Mouse (Mus musculus): ENCODE data around the gene Srrm1. TPM values are rescaled to one million over a fixed set of nuclear protein-coding genes. Genes with fewer than 3 reads are reported as not detected.

Srrm1 gene
- polyA plus RNA-seq, 1 experiment, result 129 TPM

DNA sequence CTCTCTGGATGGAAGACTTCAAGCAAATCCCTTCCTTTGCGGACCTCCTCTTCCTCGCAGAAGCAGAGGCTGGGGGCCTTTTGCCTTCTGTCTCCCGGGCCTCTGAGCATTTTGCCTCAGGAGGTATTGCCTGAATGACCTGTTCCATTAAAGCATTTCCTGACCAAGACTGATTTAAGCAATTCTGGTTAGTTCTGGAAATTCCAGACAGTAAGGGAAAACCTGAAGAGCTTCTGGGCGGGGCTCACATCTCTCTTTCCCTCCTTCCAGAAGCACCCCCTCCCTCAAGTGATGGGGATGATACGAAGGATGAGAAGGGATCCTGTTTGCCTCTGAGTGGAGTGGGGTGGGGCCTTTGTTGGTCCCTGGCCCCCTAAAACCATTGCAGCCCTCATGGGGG, 43.4 kb downstream of the Srrm1 start:
- H3K4me1 ChIP-seq (ENCODE audit: control insufficient read depth, insufficient read depth, low read length), result peaks cover 36% of the 10 kb centered on the region
- no peak overlapping the region for H3K27ac ChIP-seq (ENCODE audit: insufficient read depth, low read depth, low read length)
- no peak for TF ChIP-seq CTCF (IDR thresholded peaks at IDR 0.05; ENCODE audit: low read depth, low read length)
- H3K4me3 ChIP-seq (ENCODE audit: insufficient read depth, low read length), result no peak overlapping the region

DNA sequence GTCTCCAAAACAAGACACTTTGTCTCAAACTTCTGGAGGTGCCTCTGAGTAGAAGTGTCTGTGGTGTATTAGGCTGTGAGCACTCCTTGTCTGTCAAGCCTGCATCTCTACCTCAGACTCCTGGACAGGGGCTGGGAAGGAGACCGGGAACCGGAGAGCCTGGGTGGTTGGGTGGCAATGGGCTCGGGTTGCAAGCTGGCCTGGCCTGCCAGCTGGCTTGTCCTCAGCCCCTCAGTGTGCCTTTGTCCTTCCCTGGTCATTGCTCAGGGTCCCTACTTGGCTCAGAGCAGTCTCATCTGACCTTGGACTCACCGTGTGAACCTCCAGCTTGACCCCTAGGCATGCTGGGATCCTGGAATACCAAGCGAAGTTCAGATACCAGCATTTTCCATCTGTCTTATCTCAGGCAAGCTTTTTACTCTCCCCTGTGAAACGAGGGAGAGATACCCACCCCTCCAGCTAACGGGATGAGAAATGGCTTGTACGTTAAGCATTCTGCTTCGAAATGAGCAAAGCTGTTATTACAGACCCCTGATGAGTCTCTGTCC, 43.9 kb downstream of the Srrm1 start:
- TF ChIP-seq POLR2A (IDR thresholded peaks at IDR 0.05; ENCODE audit: borderline replicate concordance, low read depth, low read length), result no peak
- no peak for TF ChIP-seq CTCF (IDR thresholded peaks at IDR 0.05; ENCODE audit: low read depth, low read length)
- H3K27ac ChIP-seq (ENCODE audit: insufficient read depth, low read depth, low read length), result no peak overlapping the region
- H3K4me3 ChIP-seq (ENCODE audit: insufficient read depth, low read length), result no peak overlapping the region
- peaks cover 30% of the 10 kb centered on the region for H3K4me1 ChIP-seq (ENCODE audit: control insufficient read depth, insufficient read depth, low read length)

DNA sequence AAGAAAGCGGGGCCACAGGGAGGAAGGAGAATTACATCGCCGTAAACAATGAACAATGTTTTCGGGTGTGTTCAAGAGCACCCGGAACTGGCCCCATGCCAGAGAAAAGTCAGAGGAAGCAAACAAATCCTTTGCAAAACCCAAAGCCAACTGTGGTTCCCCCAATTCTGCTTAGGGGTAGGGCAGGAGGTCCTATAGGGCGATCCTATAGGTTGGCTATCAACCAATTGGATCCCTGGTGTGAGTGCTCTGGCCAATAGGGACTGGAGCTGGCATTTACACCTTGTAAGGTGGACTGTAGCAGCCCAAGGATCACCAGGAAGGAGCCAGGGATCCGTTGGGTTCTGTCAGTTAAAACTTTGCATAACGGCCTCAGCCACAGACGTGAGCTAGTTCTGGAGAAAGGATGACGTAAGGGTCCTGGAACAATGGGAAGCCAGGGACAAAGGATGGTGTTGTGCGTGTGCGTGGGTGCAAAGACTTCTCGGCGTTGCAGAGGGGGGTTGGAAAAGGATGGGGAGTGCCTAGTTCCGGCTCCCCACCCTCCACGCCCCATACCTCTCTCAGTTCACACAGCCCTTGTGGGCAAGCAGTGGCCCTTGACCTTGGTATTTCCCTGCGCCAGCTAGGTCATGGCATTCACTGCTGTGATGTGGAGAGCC, 46.0 kb downstream of the Srrm1 start:
- TF ChIP-seq CTCF (IDR thresholded peaks at IDR 0.05; ENCODE audit: low read depth, low read length) (no peak), POLR2A (IDR thresholded peaks at IDR 0.05; ENCODE audit: borderline replicate concordance, low read depth, low read length) (no peak)
- H3K27ac ChIP-seq (ENCODE audit: insufficient read depth, low read depth, low read length), result no peak overlapping the region

DNA sequence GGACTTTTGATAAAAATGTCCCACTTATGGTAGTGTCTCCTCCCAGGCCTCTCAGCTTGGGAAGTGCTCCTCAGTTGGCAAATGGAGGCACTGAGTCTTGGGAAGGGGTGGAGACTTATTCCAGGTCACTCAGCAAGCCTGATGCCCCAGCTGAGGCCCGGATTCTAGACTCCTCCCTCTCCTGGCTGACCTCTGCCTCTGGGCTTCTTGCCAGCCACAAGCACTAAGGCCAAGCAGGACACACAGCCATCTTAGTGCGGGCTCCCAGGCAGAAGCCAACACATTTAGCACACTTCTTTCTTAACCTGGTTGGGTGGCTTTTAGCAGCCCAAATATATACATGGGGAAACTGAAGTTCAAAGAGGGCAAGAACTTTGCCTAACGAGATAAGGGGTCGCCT, 46.6 kb downstream of the Srrm1 start:
- Histone ChIP-seq H3K4me3 (ENCODE audit: insufficient read depth, low read length) (no peak overlapping the region), H3K4me1 (ENCODE audit: control insufficient read depth, insufficient read depth, low read length) (peaks cover 15% of the 10 kb centered on the region), H3K27ac (ENCODE audit: insufficient read depth, low read depth, low read length) (no peak overlapping the region)
- TF ChIP-seq CTCF (IDR thresholded peaks at IDR 0.05; ENCODE audit: low read depth, low read length) (no peak), POLR2A (IDR thresholded peaks at IDR 0.05; ENCODE audit: borderline replicate concordance, low read depth, low read length) (no peak)

More for the DNA sequence above, 46.0 kb downstream of the Srrm1 start:
- Histone ChIP-seq H3K4me1 (ENCODE audit: control insufficient read depth, insufficient read depth, low read length) (peaks cover 15% of the 10 kb centered on the region), H3K4me3 (ENCODE audit: insufficient read depth, low read length) (no peak overlapping the region)

DNA sequence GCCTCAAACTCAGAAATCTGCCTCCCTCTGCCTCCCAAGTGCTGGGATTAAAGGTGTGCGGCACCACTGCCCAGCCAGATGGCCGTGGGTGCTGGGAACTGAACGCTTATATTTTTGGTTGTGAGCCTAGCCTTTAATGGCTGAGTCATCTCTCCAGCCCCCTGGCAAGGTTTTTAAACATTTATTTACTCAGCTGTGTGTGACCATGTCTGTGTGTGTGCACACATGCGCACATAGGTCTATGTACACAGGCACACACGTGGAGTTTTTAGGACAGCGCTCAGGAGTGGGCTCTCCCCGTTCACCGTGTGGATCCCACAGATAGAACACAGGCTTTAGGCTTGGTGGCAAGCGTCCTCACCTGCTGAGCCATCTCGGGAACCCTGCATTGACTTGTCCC, 50.9 kb downstream of the Srrm1 start:
- no peak overlapping the region for H3K27ac ChIP-seq (ENCODE audit: insufficient read depth, low read depth, low read length)
- no peak for TF ChIP-seq CTCF (IDR thresholded peaks at IDR 0.05; ENCODE audit: low read depth, low read length)
- TF ChIP-seq POLR2A (IDR thresholded peaks at IDR 0.05; ENCODE audit: borderline replicate concordance, low read depth, low read length), result no peak
- H3K4me3 ChIP-seq (ENCODE audit: insufficient read depth, low read length), result no peak overlapping the region
- H3K4me1 ChIP-seq (ENCODE audit: control insufficient read depth, insufficient read depth, low read length), result peaks cover 8% of the 10 kb centered on the region

DNA sequence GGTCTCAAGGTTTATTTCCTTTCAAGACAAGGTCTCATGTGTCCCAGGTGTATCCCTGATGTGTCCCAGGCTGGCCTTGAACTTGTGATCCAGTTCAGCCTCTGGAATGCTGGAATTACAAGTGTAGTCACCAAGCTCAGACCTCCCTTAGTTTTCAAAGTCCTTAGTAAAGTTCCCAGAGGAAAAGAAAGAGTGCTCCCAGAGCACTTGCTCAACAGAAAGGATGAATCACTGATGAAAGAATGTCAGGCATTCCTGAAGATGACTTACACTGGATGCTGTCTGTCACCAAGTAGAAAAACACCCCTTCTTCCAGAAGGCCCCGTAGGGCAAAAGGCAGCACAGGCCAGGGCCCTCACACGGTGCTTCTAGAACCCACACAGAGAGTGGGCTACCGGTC, 52.0 kb downstream of the Srrm1 start:
- Histone ChIP-seq H3K4me1 (ENCODE audit: control insufficient read depth, insufficient read depth, low read length) (no peaks in the 10 kb centered on the region), H3K4me3 (ENCODE audit: insufficient read depth, low read length) (no peak overlapping the region), H3K27ac (ENCODE audit: insufficient read depth, low read depth, low read length) (no peak overlapping the region)
- no peak for TF ChIP-seq CTCF (IDR thresholded peaks at IDR 0.05; ENCODE audit: low read depth, low read length)
- no peak for TF ChIP-seq POLR2A (IDR thresholded peaks at IDR 0.05; ENCODE audit: borderline replicate concordance, low read depth, low read length)

DNA sequence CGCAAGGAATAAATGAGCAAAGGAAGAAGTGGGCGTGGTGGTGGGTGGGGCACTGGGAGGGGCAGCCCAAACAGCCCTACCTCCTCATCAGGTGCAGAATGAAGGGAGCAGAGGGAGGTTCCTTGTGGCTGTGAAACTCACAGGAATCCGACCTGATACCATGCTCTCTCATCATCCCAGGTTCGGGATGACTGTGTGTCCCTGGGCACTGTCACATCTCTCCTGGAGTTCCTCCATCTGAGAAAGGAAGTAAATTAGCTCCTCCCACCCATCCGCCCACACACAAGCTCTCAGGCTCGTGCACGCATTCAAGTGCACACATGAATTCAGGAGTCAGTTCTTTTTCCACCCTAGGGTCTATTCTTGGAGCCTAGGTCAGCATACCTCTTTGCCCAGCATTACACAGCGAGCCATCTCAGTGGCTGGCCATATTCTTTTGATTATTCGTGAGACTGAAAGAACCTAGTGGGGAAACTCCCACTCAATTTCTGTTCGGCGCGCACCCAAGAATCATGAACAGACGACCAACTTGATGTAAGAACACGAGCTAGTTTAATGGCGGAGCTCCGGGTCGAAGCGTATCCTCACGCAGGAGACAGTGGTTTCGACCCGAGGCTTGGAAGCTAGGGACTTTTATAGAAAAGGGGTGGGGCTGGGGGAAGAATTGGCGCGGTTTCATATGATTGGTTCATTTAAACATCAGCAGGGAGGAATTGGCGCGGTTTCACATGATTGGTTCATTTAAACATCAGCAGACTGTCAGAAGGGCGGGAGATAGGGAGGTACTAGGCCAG, 52.7 kb downstream of the Srrm1 start:
- TF ChIP-seq POLR2A (IDR thresholded peaks at IDR 0.05; ENCODE audit: borderline replicate concordance, low read depth, low read length), result no peak
- TF ChIP-seq CTCF (IDR thresholded peaks at IDR 0.05; ENCODE audit: low read depth, low read length), result 0 out of 2 replicates have a peak, but pooled peaks have one; percentile 17
- Histone ChIP-seq H3K27ac (ENCODE audit: insufficient read depth, low read depth, low read length) (no peak overlapping the region), H3K4me3 (ENCODE audit: insufficient read depth, low read length) (no peak overlapping the region), H3K4me1 (ENCODE audit: control insufficient read depth, insufficient read depth, low read length) (no peaks in the 10 kb centered on the region)

DNA sequence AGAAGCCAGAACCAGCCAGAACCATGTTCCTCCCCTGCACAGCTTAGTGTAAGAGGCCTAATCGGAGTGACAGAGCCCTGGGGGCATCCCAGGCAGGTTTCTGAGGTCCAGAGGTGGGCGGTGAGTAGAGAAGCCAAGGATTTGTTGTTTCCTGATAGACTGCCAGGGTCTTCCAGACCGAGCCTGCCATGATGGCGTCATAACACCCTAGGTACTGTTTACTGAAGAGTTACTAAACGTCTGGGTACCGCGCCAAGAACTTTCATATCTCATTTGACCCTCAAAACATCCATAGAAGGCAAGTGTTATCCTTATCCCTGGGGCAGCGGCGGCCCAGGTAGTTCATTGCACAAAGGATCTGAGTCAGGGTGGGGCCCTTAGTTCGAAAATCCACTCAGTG, 54.4 kb downstream of the Srrm1 start:
- Histone ChIP-seq H3K4me3 (ENCODE audit: insufficient read depth, low read length) (no peak overlapping the region), H3K27ac (ENCODE audit: insufficient read depth, low read depth, low read length) (no peak overlapping the region), H3K4me1 (ENCODE audit: control insufficient read depth, insufficient read depth, low read length) (no peaks in the 10 kb centered on the region)
- TF ChIP-seq POLR2A (IDR thresholded peaks at IDR 0.05; ENCODE audit: borderline replicate concordance, low read depth, low read length) (no peak), CTCF (IDR thresholded peaks at IDR 0.05; ENCODE audit: low read depth, low read length) (no peak)

DNA sequence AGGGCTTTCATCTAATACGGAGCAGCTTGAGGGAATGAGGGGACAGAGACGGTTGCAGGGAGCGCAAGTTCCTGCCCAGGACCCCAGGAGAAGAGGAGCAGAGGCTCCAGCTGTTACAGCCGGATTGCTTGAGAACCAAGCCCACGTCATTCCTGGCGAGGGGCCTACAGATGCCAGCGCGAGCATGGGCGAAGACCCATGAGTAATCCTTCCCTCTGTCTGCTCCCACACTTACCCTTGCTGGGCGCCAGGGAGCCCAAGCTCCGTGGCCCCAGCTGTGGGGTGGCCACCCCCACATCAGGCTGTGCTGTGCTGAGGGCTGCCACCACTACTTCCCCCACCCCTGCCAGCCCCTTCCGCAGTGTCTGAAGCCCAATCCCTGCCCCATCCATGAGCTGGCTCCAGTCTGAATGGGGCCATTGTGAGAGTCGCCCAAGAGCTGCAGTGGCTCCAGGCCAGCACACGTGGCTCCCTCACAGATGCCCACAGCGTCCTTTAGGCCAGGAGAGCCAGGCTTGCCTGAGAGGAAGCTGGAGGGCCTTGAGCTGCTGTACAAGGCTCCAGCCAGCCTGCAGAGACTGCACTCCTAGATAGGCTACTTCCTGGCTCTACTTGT, 55.1 kb downstream of the Srrm1 start:
- TF ChIP-seq POLR2A (IDR thresholded peaks at IDR 0.05; ENCODE audit: borderline replicate concordance, low read depth, low read length) (no peak), CTCF (IDR thresholded peaks at IDR 0.05; ENCODE audit: low read depth, low read length) (no peak)

DNA sequence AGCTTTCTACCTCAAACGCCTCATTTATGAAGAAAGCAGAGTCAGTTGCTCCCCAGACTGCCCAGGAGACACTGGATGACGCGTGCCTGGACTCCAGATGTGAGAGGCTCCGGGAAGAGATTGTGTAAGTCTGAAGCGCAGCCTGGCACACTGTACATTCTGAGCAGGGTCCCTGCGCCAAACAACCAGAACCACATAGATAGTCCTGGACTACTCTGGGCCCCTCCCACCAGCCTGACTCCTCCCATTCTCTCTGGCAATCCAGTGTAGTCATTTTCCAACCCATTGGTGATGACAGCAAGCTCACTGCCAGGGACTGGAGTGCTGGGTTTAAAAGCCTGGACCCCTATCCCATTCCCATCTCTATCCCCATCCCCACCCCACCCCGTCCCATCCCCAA, 56.0 kb downstream of the Srrm1 start:
- Histone ChIP-seq H3K4me3 (ENCODE audit: insufficient read depth, low read length) (no peak overlapping the region), H3K4me1 (ENCODE audit: control insufficient read depth, insufficient read depth, low read length) (no peaks in the 10 kb centered on the region), H3K27ac (ENCODE audit: insufficient read depth, low read depth, low read length) (no peak overlapping the region)
- TF ChIP-seq CTCF (IDR thresholded peaks at IDR 0.05; ENCODE audit: low read depth, low read length) (no peak), POLR2A (IDR thresholded peaks at IDR 0.05; ENCODE audit: borderline replicate concordance, low read depth, low read length) (no peak)

More for the DNA sequence above, 55.1 kb downstream of the Srrm1 start:
- no peaks in the 10 kb centered on the region for H3K4me1 ChIP-seq (ENCODE audit: control insufficient read depth, insufficient read depth, low read length)
- no peak overlapping the region for H3K4me3 ChIP-seq (ENCODE audit: insufficient read depth, low read length)
- H3K27ac ChIP-seq (ENCODE audit: insufficient read depth, low read depth, low read length), result no peak overlapping the region

All from bone marrow macrophage, adult 2 months (primary cell).